28 mouse cellular contexts compared by ENCODE assay signal in the genomic region with DNA sequence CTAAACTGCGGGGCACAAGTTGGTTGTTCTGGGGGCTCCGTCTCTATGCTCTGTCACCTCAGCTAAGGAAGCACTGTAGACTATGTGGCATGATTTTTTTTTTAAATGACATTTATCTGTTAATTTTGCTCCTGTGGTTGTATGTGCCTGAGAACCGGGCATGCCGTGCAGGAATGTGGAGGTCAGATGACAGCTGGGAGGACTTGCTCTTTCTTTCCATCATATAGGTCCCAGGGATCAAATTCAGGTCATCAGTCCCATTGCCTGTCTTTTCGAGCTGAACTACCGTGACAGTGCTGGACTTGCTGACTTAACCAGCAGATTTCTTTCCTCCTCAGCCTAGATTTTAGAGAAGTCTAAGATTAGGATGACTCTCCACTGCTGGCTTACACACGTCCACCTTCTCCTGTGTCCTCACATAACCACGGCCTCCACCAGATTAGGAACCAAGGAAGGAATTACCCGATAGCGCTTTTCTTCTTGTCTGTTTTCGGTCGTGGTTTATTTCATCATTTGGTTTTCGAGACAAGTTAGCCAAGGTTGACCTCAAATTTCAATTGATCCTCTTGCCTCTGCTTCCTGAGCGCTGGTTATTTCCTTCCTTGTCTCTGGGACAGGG.
DNase-seq lines count a peak whose midpoint lies in the region; ATAC-seq and TF ChIP-seq lines count a peak whose summit lies in the region.
"Had no signal": no experiment of that assay in that cellular context is flagged by ENCODE, and none has a peak within 500 bp of the region (broad histone marks: within the 10 kb centered on the region; RNA-seq: fewer than 3 reads in every experiment).

No protein-coding gene starts in this region.

- TF ChIP-seq POLR2A in cerebellum, adult 2 months (IDR thresholded peaks at IDR 0.05; ENCODE audit: borderline replicate concordance, insufficient read depth, low read length) = no peak

- no peak overlapping the region for H3K9ac ChIP-seq in kidney, postnatal 0 days (ENCODE audit: low read depth, low read length)
- no peak overlapping the region for H3K9ac ChIP-seq in kidney, embryonic 14.5 days (ENCODE audit: low read depth, low read length)
- no peak overlapping the region for H3K9ac ChIP-seq in midbrain, embryonic 16.5 days (ENCODE audit: low read depth, low read length)
- H3K9ac ChIP-seq: embryonic facial prominence, embryonic 13.5 days; forebrain, embryonic 15.5 days; hindbrain, embryonic 13.5 days; liver, embryonic 12.5 days; liver, postnatal 0 days; midbrain, embryonic 15.5 days had no signal

- no peak overlapping the region for H3K4me3 ChIP-seq in cerebellum, adult 2 months (replicated peaks; ENCODE audit: insufficient read depth, low read depth, low read length)
- no peak overlapping the region for H3K4me3 ChIP-seq in kidney, postnatal 0 days (replicated peaks; ENCODE audit: low read depth, low read length)
- no peak overlapping the region for H3K4me3 ChIP-seq in kidney, embryonic 14.5 days (ENCODE audit: low read length)
- no peak overlapping the region for H3K4me3 ChIP-seq in midbrain, embryonic 16.5 days (ENCODE audit: low read depth, low read length)
- H3K4me3 ChIP-seq: embryonic facial prominence, embryonic 13.5 days; forebrain, embryonic 10.5 days; forebrain, embryonic 15.5 days; heart, adult 2 months; hindbrain, embryonic 13.5 days; liver, embryonic 12.5 days; midbrain, embryonic 15.5 days had no signal

- no peaks in the 10 kb centered on the region for H3K9me3 ChIP-seq in kidney, postnatal 0 days (replicated peaks; ENCODE audit: low read length)
- H3K9me3 ChIP-seq in kidney, embryonic 14.5 days (ENCODE audit: control insufficient read depth, low read length) = no peaks in the 10 kb centered on the region
- no peaks in the 10 kb centered on the region for H3K9me3 ChIP-seq in midbrain, embryonic 16.5 days (replicated peaks; ENCODE audit: control insufficient read depth, low read length, poor library complexity, severe bottlenecking)
- H3K9me3 ChIP-seq: embryonic facial prominence, embryonic 13.5 days; forebrain, embryonic 10.5 days; forebrain, embryonic 15.5 days; G1E; hindbrain, embryonic 13.5 days; liver, embryonic 12.5 days; midbrain, embryonic 15.5 days had no signal

- no peak for ATAC-seq in kidney, postnatal 0 days (replicated peaks; ENCODE audit: low FRiP score, low read depth)
- no peak for ATAC-seq in kidney, embryonic 14.5 days (ENCODE audit: low FRiP score, low TSS enrichment)
- ATAC-seq in megakaryocyte progenitor cell, adult 5-6 weeks (replicated peaks; ENCODE audit: poor library complexity) = peak; percentile 83
- no peak for ATAC-seq in midbrain, embryonic 16.5 days
- ATAC-seq: forebrain, embryonic 15.5 days; intestine, embryonic 16.5 days; liver, embryonic 12.5 days; liver, postnatal 0 days; midbrain, embryonic 15.5 days; Patski had no signal

- no peak for DNase-seq in cerebellum, adult 2 months
- DNase-seq in cerebellum, postnatal 25 days = no peak
- DNase-seq in kidney, postnatal 0 days (ENCODE audit: low spot score) = peak; percentile 16
- DNase-seq in urinary bladder, adult 18-20 months (ENCODE audit: low spot score in 2 of 2) = no peak
- DNase-seq: adrenal gland, postnatal 10 days; cerebellum, adult 9-11 months; gastrocnemius, postnatal 25 days; heart, adult 2 months; heart, postnatal 14 days; kidney, adult 8-10 months; kidney, postnatal 14 days; left cerebral cortex, postnatal 4 days; liver, postnatal 0 days; lung, postnatal 36 days; thymus, adult 2 months; thymus, postnatal 36 days had no signal

- no peak overlapping the region for H3K4me2 ChIP-seq in kidney, postnatal 0 days (ENCODE audit: low read length)
- H3K4me2 ChIP-seq in kidney, embryonic 14.5 days (replicated peaks; ENCODE audit: low read depth, low read length) = no peak overlapping the region
- no peak overlapping the region for H3K4me2 ChIP-seq in midbrain, embryonic 16.5 days (ENCODE audit: low read length)
- H3K4me2 ChIP-seq: embryonic facial prominence, embryonic 13.5 days; forebrain, embryonic 15.5 days; hindbrain, embryonic 13.5 days; liver, embryonic 12.5 days; midbrain, embryonic 15.5 days had no signal

- no peak for TF ChIP-seq CTCF in cerebellum, adult 2 months (IDR thresholded peaks at IDR 0.05; ENCODE audit: borderline replicate concordance, insufficient read depth, low read depth, low read length)
- TF ChIP-seq CTCF in kidney, postnatal 0 days (IDR thresholded peaks at IDR 0.05; ENCODE audit: low read depth) = no peak

- no peaks in the 10 kb centered on the region for H3K4me1 ChIP-seq in cerebellum, adult 2 months (ENCODE audit: control insufficient read depth, insufficient read depth, low read length)
- H3K4me1 ChIP-seq in kidney, postnatal 0 days (replicated peaks; ENCODE audit: insufficient read depth, low read length) = no peaks in the 10 kb centered on the region
- H3K4me1 ChIP-seq in kidney, embryonic 14.5 days (ENCODE audit: control insufficient read depth, insufficient read depth, low read length) = 0 out of 2 replicates have a peak, but pooled peaks cover under 1% of the 10 kb centered on the region
- H3K4me1 ChIP-seq in midbrain, embryonic 16.5 days (ENCODE audit: control insufficient read depth, insufficient read depth, low read length) = no peaks in the 10 kb centered on the region
- H3K4me1 ChIP-seq: hindbrain, embryonic 13.5 days; liver, embryonic 12.5 days; midbrain, embryonic 15.5 days had no signal

- 0 out of 2 replicates have a peak overlapping the region, but pooled peaks have one; percentile 39 for H3K27ac ChIP-seq in cerebellum, adult 2 months (ENCODE audit: insufficient read depth, low read length)
- no peak overlapping the region for H3K27ac ChIP-seq in kidney, postnatal 0 days
- no peak overlapping the region for H3K27ac ChIP-seq in kidney, embryonic 14.5 days (ENCODE audit: low read depth, low read length)
- H3K27ac ChIP-seq in midbrain, embryonic 16.5 days (ENCODE audit: low read length) = no peak overlapping the region
- H3K27ac ChIP-seq: embryonic facial prominence, embryonic 13.5 days; forebrain, embryonic 10.5 days; forebrain, embryonic 15.5 days; heart, adult 2 months; hindbrain, embryonic 13.5 days; liver, embryonic 12.5 days; midbrain, embryonic 15.5 days had no signal

- no peaks in the 10 kb centered on the region for H3K27me3 ChIP-seq in cerebellum, adult 2 months (ENCODE audit: control insufficient read depth, insufficient read depth, low read length)
- H3K27me3 ChIP-seq in kidney, postnatal 0 days (ENCODE audit: insufficient read depth, low read length) = no peaks in the 10 kb centered on the region
- no peaks in the 10 kb centered on the region for H3K27me3 ChIP-seq in kidney, embryonic 14.5 days (ENCODE audit: control insufficient read depth, insufficient read depth, low read length)
- H3K27me3 ChIP-seq in midbrain, embryonic 16.5 days (ENCODE audit: control insufficient read depth, insufficient read depth, low read depth, low read length) = no peaks in the 10 kb centered on the region
- H3K27me3 ChIP-seq: embryonic facial prominence, embryonic 13.5 days; forebrain, embryonic 15.5 days; hindbrain, embryonic 13.5 days; liver, embryonic 12.5 days; midbrain, embryonic 15.5 days; Patski had no signal

- 83% methylated on average over 14 of the region's 14 CpGs for WGBS in cerebellum, adult 2 months
- WGBS in kidney, postnatal 0 days = 62% methylated on average over 14 of the region's 14 CpGs
- WGBS in kidney, embryonic 14.5 days = 68% methylated on average over 14 of the region's 14 CpGs
- 85% methylated on average over 14 of the region's 14 CpGs for WGBS in midbrain, embryonic 16.5 days

- no peaks in the 10 kb centered on the region for H3K36me3 ChIP-seq in kidney, postnatal 0 days (ENCODE audit: insufficient read depth, low read length)
- H3K36me3 ChIP-seq in kidney, embryonic 14.5 days (ENCODE audit: control insufficient read depth, insufficient read depth, low read length) = no peaks in the 10 kb centered on the region
- no peaks in the 10 kb centered on the region for H3K36me3 ChIP-seq in midbrain, embryonic 16.5 days (ENCODE audit: control insufficient read depth, insufficient read depth, low read length)
- H3K36me3 ChIP-seq: embryonic facial prominence, embryonic 13.5 days; forebrain, embryonic 10.5 days; forebrain, embryonic 15.5 days; G1E; hindbrain, embryonic 13.5 days; liver, embryonic 12.5 days; midbrain, embryonic 15.5 days had no signal
